Mouse (Mus musculus): ENCODE results near the gene Gm5105.

Gene Gm5105

GRCm38 (mm10) chr3:138027575-138028362 is 39.4 kb downstream of the Gm5105 start:
- DNase-seq (ENCODE audit: low read depth, low spot score) = no peak

GRCm38 (mm10) chr3:138026286-138026685 is 40.9 kb downstream of the Gm5105 start:
- no peak for DNase-seq (ENCODE audit: low read depth, low spot score)

GRCm38 (mm10) chr3:138022651-138023050 is 44.5 kb downstream of the Gm5105 start:
- DNase-seq (ENCODE audit: low read depth, low spot score) = no peak

- no peak for DNase-seq (ENCODE audit: low read depth, low spot score)
Measured at GRCm38 (mm10) chr3:138022003-138022402, 45.2 kb downstream of the Gm5105 start.

- no peak for DNase-seq (ENCODE audit: low read depth, low spot score)
Measured at GRCm38 (mm10) chr3:138016810-138017209, 50.4 kb downstream of the Gm5105 start.

GRCm38 (mm10) chr3:138014725-138015124 is 52.5 kb downstream of the Gm5105 start:
- DNase-seq (ENCODE audit: low read depth, low spot score) = no peak

- DNase-seq (ENCODE audit: low read depth, low spot score) = no peak
Measured at GRCm38 (mm10) chr3:138012351-138012750, 54.8 kb downstream of the Gm5105 start.

- no peak for DNase-seq (ENCODE audit: low read depth, low spot score)
Measured at GRCm38 (mm10) chr3:138008152-138008551, 59.0 kb downstream of the Gm5105 start.

- DNase-seq (ENCODE audit: low read depth, low spot score) = no peak
Measured at GRCm38 (mm10) chr3:138006896-138007295, 60.3 kb downstream of the Gm5105 start.

- DNase-seq (ENCODE audit: low read depth, low spot score) = no peak
Measured at GRCm38 (mm10) chr3:138003264-138003663, 63.9 kb downstream of the Gm5105 start.

GRCm38 (mm10) chr3:138002545-138002944 is 64.6 kb downstream of the Gm5105 start:
- no peak for DNase-seq (ENCODE audit: low read depth, low spot score)

- DNase-seq (ENCODE audit: low read depth, low spot score) = no peak
Measured at GRCm38 (mm10) chr3:138001865-138002264, 65.3 kb downstream of the Gm5105 start.

- DNase-seq (ENCODE audit: low read depth, low spot score) = no peak
Measured at GRCm38 (mm10) chr3:138000724-138001069, 66.5 kb downstream of the Gm5105 start.

GRCm38 (mm10) chr3:138000062-138000723 is 67.0 kb downstream of the Gm5105 start:
- DNase-seq (ENCODE audit: low read depth, low spot score) = no peak

GRCm38 (mm10) chr3:137999224-137999790 is 67.9 kb downstream of the Gm5105 start:
- no peak for DNase-seq (ENCODE audit: low read depth, low spot score)

Measured in c-Kit-negative CD71-positive TER-119-positive erythroid progenitor cells, embryonic 14.5 days (primary cell).